Mouse (Mus musculus): ENCODE data around the gene Trappc10. TPM values are rescaled to one million over a fixed set of nuclear protein-coding genes. Genes with fewer than 3 reads are reported as not detected.

The Trappc10 gene
- total RNA-seq, 1 experiment from 2014 or later, result 37.6 TPM

GRCm38 (mm10) chr10:78260322-78260721, 15.9 kb upstream of the Trappc10 start:
- ATAC-seq (replicated peaks; ENCODE audit: insufficient number of reproducible peaks, low FRiP score, low TSS enrichment, poor library complexity, severe bottlenecking), result no peak

GRCm38 (mm10) chr10:78259702-78260101, 15.3 kb upstream of the Trappc10 start:
- ATAC-seq (replicated peaks; ENCODE audit: insufficient number of reproducible peaks, low FRiP score, low TSS enrichment, poor library complexity, severe bottlenecking), result no peak

- no peak for ATAC-seq (replicated peaks; ENCODE audit: insufficient number of reproducible peaks, low FRiP score, low TSS enrichment, poor library complexity, severe bottlenecking)
These were observed 14.8 kb upstream of the Trappc10 start for GRCm38 (mm10) chr10:78259230-78259629.

- no peak for ATAC-seq (replicated peaks; ENCODE audit: insufficient number of reproducible peaks, low FRiP score, low TSS enrichment, poor library complexity, severe bottlenecking)
These were observed 13.8 kb upstream of the Trappc10 start for GRCm38 (mm10) chr10:78258142-78258675.

- ATAC-seq (replicated peaks; ENCODE audit: insufficient number of reproducible peaks, low FRiP score, low TSS enrichment, poor library complexity, severe bottlenecking), result no peak
These were observed 11.2 kb upstream of the Trappc10 start for GRCm38 (mm10) chr10:78255646-78256059.

GRCm38 (mm10) chr10:78247206-78247605, 2.8 kb upstream of the Trappc10 start:
- no peak for ATAC-seq (replicated peaks; ENCODE audit: insufficient number of reproducible peaks, low FRiP score, low TSS enrichment, poor library complexity, severe bottlenecking)

GRCm38 (mm10) chr10:78246725-78247124, 2.3 kb upstream of the Trappc10 start:
- ATAC-seq (replicated peaks; ENCODE audit: insufficient number of reproducible peaks, low FRiP score, low TSS enrichment, poor library complexity, severe bottlenecking), result no peak

GRCm38 (mm10) chr10:78245225-78245547, 745 bp upstream of the Trappc10 start:
- no peak; the same call in 1 of the 2 replicates for ATAC-seq (replicated peaks; ENCODE audit: insufficient number of reproducible peaks, low FRiP score, low TSS enrichment, poor library complexity, severe bottlenecking)

GRCm38 (mm10) chr10:78244058-78244437, 393 bp downstream of the Trappc10 start:
- ATAC-seq (replicated peaks; ENCODE audit: insufficient number of reproducible peaks, low FRiP score, low TSS enrichment, poor library complexity, severe bottlenecking), result 0 out of 2 replicates have a peak, but pooled peaks have one; percentile 18

GRCm38 (mm10) chr10:78238926-78239325, 5.5 kb downstream of the Trappc10 start:
- ATAC-seq (replicated peaks; ENCODE audit: insufficient number of reproducible peaks, low FRiP score, low TSS enrichment, poor library complexity, severe bottlenecking), result no peak

- no peak for ATAC-seq (replicated peaks; ENCODE audit: insufficient number of reproducible peaks, low FRiP score, low TSS enrichment, poor library complexity, severe bottlenecking)
These were observed 6.1 kb downstream of the Trappc10 start for GRCm38 (mm10) chr10:78238297-78238696.

GRCm38 (mm10) chr10:78237809-78238208, 6.6 kb downstream of the Trappc10 start:
- ATAC-seq (replicated peaks; ENCODE audit: insufficient number of reproducible peaks, low FRiP score, low TSS enrichment, poor library complexity, severe bottlenecking), result no peak

- ATAC-seq (replicated peaks; ENCODE audit: insufficient number of reproducible peaks, low FRiP score, low TSS enrichment, poor library complexity, severe bottlenecking), result no peak
These were observed 7.4 kb downstream of the Trappc10 start for GRCm38 (mm10) chr10:78236885-78237629.

- ATAC-seq (replicated peaks; ENCODE audit: insufficient number of reproducible peaks, low FRiP score, low TSS enrichment, poor library complexity, severe bottlenecking), result no peak
These were observed 10.7 kb downstream of the Trappc10 start for GRCm38 (mm10) chr10:78233756-78234155.

GRCm38 (mm10) chr10:78233161-78233560, 11.3 kb downstream of the Trappc10 start:
- no peak for ATAC-seq (replicated peaks; ENCODE audit: insufficient number of reproducible peaks, low FRiP score, low TSS enrichment, poor library complexity, severe bottlenecking)

GRCm38 (mm10) chr10:78232301-78232980, 12.0 kb downstream of the Trappc10 start:
- no peak for ATAC-seq (replicated peaks; ENCODE audit: insufficient number of reproducible peaks, low FRiP score, low TSS enrichment, poor library complexity, severe bottlenecking)

- no peak for ATAC-seq (replicated peaks; ENCODE audit: insufficient number of reproducible peaks, low FRiP score, low TSS enrichment, poor library complexity, severe bottlenecking)
These were observed 15.9 kb downstream of the Trappc10 start for GRCm38 (mm10) chr10:78228560-78228928.

- ATAC-seq (replicated peaks; ENCODE audit: insufficient number of reproducible peaks, low FRiP score, low TSS enrichment, poor library complexity, severe bottlenecking), result no peak
These were observed 16.4 kb downstream of the Trappc10 start for GRCm38 (mm10) chr10:78227875-78228559.

GRCm38 (mm10) chr10:78224136-78224535, 20.3 kb downstream of the Trappc10 start:
- ATAC-seq (replicated peaks; ENCODE audit: insufficient number of reproducible peaks, low FRiP score, low TSS enrichment, poor library complexity, severe bottlenecking), result no peak

All from monocyte, adult 5-6 weeks (primary cell).